Mouse (Mus musculus) kidney, adult 18-20 months (tissue): Measurements from ENCODE around the gene Bcl2a1c.
"Not testable (repeated sequence)": the region's sequence is repeated elsewhere in the genome, so short reads cannot be mapped to it uniquely, and the experiment has no call there.

Source experiments
- DNase-seq: peaks from one replicate; pipeline ENCODE4 v3.0.0; 2021

Bcl2a1c gene

GRCm38 (mm10) chr9:114329855-114330254 lies at the start of gene Bcl2a1c:
Gene Bcl2a1c, plus strand, starts transcription at chr9:114330135.
- not testable (repeated sequence) for DNase-seq

DNA sequence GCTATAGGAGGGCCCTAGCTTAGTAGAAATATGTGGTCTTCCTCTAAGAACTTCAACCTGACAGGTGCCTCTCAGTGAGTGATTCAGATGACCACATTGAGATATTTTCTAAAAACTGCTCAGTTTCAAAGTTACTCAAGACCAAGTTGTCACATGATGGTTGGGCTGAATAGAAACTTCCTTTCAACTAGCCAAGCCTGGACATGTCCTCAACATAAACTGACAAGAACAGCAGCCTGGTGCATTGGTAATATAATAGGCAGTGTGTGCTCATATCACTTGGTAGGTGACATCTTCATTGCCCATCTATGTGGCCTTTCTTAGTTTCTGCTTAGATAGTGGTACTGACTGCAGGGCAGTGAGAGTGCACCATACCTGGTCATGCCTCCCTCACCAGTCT lies 24.0 kb upstream of the Bcl2a1c start:
- DNase-seq, result not testable (repeated sequence)

DNA sequence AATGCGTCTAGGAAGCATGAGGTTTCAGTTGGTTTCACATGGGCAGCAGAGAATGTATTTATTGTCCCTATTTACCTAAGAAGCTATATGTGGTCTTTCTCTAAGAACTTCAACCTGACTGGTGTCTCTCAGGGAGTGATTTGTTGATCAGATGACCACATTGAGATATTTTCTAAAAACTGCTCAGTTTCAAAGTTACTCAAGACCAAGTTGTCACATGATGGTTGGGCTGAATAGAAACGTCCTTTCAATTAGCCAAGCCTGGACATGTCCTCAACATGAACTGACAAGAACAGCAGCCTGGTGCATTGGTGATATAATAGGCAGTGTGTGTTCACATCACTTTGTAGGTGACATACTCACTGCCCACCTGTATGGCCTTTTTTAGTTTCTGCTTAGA lies 18.2 kb upstream of the Bcl2a1c start:
- not testable (repeated sequence) for DNase-seq

DNA sequence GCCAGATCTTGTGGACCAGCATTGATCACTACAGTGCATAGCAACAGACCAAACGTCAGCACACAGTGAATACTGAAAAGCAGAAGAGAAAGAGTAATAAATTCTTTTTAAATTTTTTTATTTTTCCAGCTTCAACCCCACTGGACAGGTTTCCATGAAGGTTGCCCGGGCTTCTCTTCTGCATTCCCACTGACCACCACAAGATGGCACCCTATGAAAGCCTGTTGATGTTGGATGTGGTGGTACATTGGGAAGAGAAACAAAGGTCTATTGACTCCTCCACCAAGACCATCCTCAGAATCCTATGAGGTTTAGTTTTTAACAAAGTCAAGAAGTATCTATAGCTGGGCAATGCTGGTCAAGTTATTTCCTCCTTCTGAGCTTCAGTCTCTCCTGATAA lies 11.9 kb upstream of the Bcl2a1c start:
- peak; percentile 66 for DNase-seq

DNA sequence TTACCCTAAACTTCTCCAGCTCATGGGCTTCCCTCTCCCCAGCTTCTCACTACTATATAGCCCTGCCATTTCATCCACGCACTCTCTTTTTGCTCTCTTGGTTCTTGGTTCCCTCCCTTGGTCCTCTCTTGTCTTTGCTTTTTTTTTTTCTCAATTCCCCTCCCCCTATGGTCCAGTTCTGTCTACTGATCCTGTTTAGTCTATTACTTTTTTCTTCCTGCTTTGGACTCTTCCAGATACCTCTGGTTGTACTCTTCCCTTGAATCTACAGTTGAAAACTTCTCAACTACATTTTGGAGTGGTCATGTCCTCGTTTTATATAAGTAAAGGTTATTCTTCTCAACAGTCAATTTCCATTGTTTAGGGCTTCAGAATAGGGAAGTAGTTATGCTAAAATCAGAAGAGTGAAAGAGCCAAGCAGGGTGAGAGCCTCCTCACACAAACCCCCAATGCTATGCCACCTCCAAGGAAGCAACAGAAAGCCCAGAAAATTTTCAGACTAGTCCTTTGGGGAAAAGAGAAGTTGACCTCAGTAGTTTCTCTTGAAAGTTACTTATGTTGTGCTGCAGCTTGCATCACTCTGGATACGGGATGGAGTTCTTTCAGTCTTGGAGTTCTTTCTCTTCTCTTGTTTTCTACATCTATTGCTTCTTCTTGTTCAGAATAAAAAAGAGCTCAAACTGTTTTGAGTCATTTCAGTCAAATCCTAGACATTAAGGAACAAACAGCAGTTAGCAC lies 3.8 kb upstream of the Bcl2a1c start:
- DNase-seq, result no peak

DNA sequence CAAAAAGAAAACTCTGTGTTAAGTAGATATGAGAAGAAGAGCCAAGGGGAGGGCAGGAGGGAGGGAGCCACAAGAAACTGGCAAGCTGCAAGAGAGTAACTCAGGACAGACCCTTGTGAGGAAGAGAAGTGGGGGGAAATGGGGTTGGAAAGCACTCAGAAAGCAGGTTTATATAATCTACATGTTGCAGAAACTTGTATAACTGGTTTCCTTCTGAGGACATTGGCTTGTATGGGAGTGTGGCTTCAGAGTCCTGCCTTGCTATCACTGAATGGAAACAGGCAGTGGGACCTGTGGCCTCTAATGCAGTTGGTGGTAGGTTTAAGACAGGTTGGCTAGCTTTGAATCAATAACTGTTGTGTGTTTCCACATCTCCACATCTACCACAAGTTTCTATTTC lies 1.6 kb upstream of the Bcl2a1c start:
- DNase-seq, result not testable (repeated sequence)

GRCm38 (mm10) chr9:114367783-114368470 lies 38.0 kb downstream of the Bcl2a1c start:
- peak; percentile 88 for DNase-seq

- DNase-seq, result no peak
Observed at GRCm38 (mm10) chr9:114368471-114368858, 38.5 kb downstream of the Bcl2a1c start.

- not testable (repeated sequence) for DNase-seq
Observed at GRCm38 (mm10) chr9:114369389-114369788, 39.5 kb downstream of the Bcl2a1c start.

DNA sequence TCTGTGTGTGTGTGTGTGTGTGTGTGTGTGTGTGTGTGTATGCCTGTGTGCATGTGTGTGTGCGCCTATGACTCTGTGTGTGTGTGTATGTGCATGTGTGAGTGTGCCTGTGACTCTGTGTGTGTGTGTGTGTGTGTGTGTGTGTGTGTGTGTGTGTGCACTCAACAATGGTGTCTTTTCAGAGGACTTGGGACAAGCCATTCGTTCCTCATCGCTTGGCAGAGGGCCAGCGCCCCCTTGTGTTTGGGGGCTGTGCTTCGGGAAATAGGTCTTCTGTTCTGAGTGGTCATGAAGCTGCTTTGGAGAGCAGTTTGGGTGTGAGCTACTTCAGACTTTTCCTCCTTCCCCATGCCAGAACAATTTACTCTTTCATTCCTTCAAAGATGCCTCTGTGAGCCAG lies 41.8 kb downstream of the Bcl2a1c start:
- not testable (repeated sequence) for DNase-seq

GRCm38 (mm10) chr9:114375276-114375962 lies 45.5 kb downstream of the Bcl2a1c start:
- no peak for DNase-seq

DNA sequence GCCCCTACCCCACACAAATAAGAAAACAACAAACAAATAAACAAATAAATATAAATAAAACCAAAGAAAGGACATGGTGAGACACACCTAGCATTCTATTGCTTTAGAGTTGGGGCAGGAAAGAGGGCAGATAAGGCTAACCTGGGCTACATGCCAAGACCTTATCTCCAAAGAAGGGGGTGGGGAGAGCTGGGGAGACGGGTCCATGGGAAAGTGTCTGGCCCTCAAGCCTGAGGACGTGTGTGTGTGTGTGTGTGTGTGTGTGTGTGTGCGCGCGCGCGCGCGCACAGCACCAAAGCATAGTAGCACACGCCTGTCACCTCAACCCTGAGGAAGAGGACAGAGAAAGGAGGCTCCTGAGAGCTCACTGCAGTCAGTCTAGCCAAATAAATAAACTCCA lies 47.2 kb downstream of the Bcl2a1c start:
- no peak for DNase-seq

DNA sequence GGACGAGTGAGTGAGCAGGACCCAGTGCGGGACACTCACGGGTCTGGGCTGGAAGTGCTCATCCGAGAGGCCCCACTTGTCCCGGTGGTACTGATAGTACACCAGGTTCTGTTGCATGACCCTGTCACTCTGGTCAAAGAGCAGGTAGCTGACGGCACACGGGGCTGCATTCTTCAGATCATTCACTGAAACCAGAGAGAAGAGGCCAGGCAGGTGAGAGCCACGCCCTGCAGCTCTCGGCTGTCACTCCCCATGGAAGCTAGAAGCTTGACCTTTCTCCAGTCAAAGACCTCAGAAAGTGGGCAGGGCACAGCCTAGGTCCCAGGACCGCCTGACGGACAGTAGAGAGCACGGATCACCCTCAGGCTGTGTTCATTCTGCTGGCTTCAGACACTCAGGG lies 49.9 kb downstream of the Bcl2a1c start:
- DNase-seq, result no peak
